Mouse (Mus musculus) C2C12 (cell line): ENCODE measurements around the gene Ccdc92. TPM values are rescaled to one million over a fixed set of nuclear protein-coding genes. Genes with fewer than 3 reads are reported as not detected.

Experiments
- H3K27me3 ChIP-seq: one replicate; pipeline ENCODE4 v1.6.1; 2011; ENCODE audit not compliant: control insufficient read depth, insufficient read depth, insufficient read length
- H3K36me3 ChIP-seq: one replicate; pipeline ENCODE4 v1.6.1; 2011; ENCODE audit not compliant: control insufficient read depth, insufficient read depth
- H3K4me3 ChIP-seq: one replicate; pipeline ENCODE4 v1.5.1; 2011; ENCODE audit warnings: mild to moderate bottlenecking, control low read depth; ENCODE audit not compliant: poor library complexity, insufficient read depth, severe bottlenecking
- H3K79me2 ChIP-seq: one replicate; pipeline ENCODE4 v1.6.1; 2011; ENCODE audit not compliant: control insufficient read depth, insufficient read depth
- H3K79me3 ChIP-seq: one replicate; pipeline ENCODE4 v1.6.1; 2011; ENCODE audit warnings: low read depth, control low read depth
- H3ac ChIP-seq: one replicate; pipeline ENCODE3; 2011; ENCODE audit warnings: low read depth; ENCODE audit not compliant: control insufficient read depth, insufficient read length
- CEBPB ChIP-seq: IDR thresholded peaks from one replicate; pipeline ENCODE4 v1.6.1; 2011; ENCODE audit warnings: low read depth, mild to moderate bottlenecking, control low read depth, moderate library complexity
- CTCF ChIP-seq: IDR thresholded peaks from one replicate; pipeline ENCODE4 v1.5.1; 2011; ENCODE audit not compliant: control insufficient read depth, insufficient read depth, insufficient read length
- FOSL1 ChIP-seq: IDR thresholded peaks from one replicate; pipeline ENCODE4 v1.8.0; 2011; ENCODE audit warnings: mild to moderate bottlenecking, low read length; ENCODE audit not compliant: poor library complexity, insufficient read depth, severe bottlenecking
- MAX ChIP-seq: IDR thresholded peaks from one replicate; pipeline ENCODE4 v1.6.1; 2011; ENCODE audit warnings: mild to moderate bottlenecking, control low read depth
- MYOD1 ChIP-seq: IDR thresholded peaks from one replicate; pipeline ENCODE4 v1.6.1; 2011; ENCODE audit warnings: low read depth; ENCODE audit not compliant: control insufficient read depth, insufficient read length
- MYOG ChIP-seq: IDR thresholded peaks from one replicate; pipeline ENCODE4 v1.6.1; 2011; ENCODE audit not compliant: control insufficient read depth, insufficient read length; ENCODE audit errors: extremely low read depth
- USF1 ChIP-seq: IDR thresholded peaks from one replicate; pipeline ENCODE4 v1.6.1; 2011; ENCODE audit warnings: low read depth, mild to moderate bottlenecking, control low read depth, moderate library complexity
- polyA plus RNA-seq: library from polyadenylated mRNA; unstranded; fragments of >200 nt; fragmentation: generic; extraction: Trizol; gene quantifications from one replicate; pipeline ENCODE4 v1.2.1, GENCODE M21; 2012; ENCODE audit warnings: missing spikeins

Gene Ccdc92
- polyA plus RNA-seq, 1 experiment, result 12.2 TPM

DNA sequence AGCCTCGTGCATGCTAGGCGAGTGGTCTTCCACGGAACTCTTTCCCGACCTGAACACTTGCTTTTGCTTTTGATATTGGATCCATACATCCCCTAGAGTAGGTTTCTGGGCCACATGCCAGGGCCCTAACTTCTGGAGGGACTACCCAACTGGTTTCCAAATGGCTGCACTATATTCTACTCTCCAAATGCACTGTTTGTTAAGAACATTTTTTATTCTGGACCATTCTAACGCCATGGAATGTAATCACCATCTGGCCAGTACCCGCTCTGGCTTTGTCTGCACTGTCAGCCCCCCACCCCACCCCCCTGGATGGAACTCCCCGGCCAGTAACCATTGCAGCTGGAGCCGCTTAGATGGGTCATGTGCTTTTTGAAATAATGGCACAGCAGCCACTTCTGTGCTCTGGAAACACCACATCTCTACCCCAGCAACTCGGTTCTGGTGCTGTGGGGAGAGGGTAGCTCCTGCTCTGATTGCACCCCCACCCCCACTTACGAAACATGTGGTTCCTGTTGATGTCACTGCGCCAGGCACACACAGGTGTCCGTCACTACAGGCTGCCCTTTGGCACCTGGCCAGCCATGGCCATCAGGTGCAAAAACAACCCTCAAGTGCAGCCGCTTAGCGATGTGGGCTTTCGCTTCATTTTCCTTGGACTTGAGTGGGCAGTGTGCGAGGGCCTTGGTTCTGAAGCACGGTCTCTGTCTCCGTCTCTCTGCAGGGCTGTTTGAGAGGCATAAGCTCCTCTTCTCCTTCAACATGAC, 39.9 kb downstream of the Ccdc92 start:
- no peak overlapping the region for H3ac ChIP-seq
- TF ChIP-seq MYOG (no peak), USF1 (no peak), CEBPB (no peak), FOSL1 (no peak), CTCF (no peak), MYOD1 (no peak), MAX (no peak)
- H3K79me3 ChIP-seq, result no peaks in the 10 kb centered on the region

GRCm38 (mm10) chr5:124817050-124817449, 45.2 kb downstream of the Ccdc92 start:
- peaks cover 18% of the 10 kb centered on the region for H3K27me3 ChIP-seq
- no peaks in the 10 kb centered on the region for H3K79me3 ChIP-seq
- no peak overlapping the region for H3K4me3 ChIP-seq
- TF ChIP-seq MYOG (no peak), MYOD1 (no peak), CTCF (no peak), USF1 (no peak), MAX (no peak)
- no peak overlapping the region for H3ac ChIP-seq
- H3K79me2 ChIP-seq, result no peaks in the 10 kb centered on the region
- H3K36me3 ChIP-seq, result no peaks in the 10 kb centered on the region

More for the DNA sequence above, 39.9 kb downstream of the Ccdc92 start:
- H3K4me3 ChIP-seq, result no peak overlapping the region
- no peaks in the 10 kb centered on the region for H3K36me3 ChIP-seq
- H3K79me2 ChIP-seq, result no peaks in the 10 kb centered on the region
- H3K27me3 ChIP-seq, result peaks cover 44% of the 10 kb centered on the region

DNA sequence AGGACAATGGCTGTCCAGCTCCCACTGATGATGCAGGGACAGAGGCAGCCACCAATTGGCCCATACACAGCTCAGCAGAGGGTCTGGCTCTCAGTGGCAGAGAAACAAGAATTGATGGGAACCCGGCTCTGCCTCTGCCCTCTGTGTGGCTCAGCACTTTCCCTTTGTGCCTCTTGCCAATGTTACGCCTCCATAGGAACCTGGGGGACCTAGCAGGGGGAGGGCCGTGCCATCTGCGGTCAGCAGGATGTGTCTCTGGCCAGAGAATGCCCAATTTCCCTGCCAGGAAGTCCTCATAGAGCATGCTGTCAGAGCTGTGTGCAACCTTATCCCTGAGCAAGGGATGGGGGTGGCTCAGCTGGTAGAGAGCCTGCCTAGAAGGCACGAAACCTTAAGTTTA, 47.4 kb downstream of the Ccdc92 start:
- TF ChIP-seq MYOD1 (no peak), FOSL1 (no peak), USF1 (no peak), CEBPB (no peak), MAX (no peak), MYOG (no peak), CTCF (no peak)

GRCm38 (mm10) chr5:124812466-124812865, 49.8 kb downstream of the Ccdc92 start:
- no peak overlapping the region for H3K4me3 ChIP-seq
- H3K79me2 ChIP-seq, result no peaks in the 10 kb centered on the region
- no peak overlapping the region for H3ac ChIP-seq
- TF ChIP-seq CTCF (no peak), MYOD1 (no peak), FOSL1 (no peak), MYOG (no peak), MAX (no peak), CEBPB (no peak), USF1 (no peak)
- H3K36me3 ChIP-seq, result no peaks in the 10 kb centered on the region
- no peaks in the 10 kb centered on the region for H3K79me3 ChIP-seq
- peaks cover 3% of the 10 kb centered on the region for H3K27me3 ChIP-seq

More for the DNA sequence above, 47.4 kb downstream of the Ccdc92 start:
- H3K79me2 ChIP-seq, result no peaks in the 10 kb centered on the region
- H3K79me3 ChIP-seq, result no peaks in the 10 kb centered on the region
- H3ac ChIP-seq, result no peak overlapping the region
- H3K36me3 ChIP-seq, result no peaks in the 10 kb centered on the region
- peaks cover 7% of the 10 kb centered on the region for H3K27me3 ChIP-seq
- no peak overlapping the region for H3K4me3 ChIP-seq

DNA sequence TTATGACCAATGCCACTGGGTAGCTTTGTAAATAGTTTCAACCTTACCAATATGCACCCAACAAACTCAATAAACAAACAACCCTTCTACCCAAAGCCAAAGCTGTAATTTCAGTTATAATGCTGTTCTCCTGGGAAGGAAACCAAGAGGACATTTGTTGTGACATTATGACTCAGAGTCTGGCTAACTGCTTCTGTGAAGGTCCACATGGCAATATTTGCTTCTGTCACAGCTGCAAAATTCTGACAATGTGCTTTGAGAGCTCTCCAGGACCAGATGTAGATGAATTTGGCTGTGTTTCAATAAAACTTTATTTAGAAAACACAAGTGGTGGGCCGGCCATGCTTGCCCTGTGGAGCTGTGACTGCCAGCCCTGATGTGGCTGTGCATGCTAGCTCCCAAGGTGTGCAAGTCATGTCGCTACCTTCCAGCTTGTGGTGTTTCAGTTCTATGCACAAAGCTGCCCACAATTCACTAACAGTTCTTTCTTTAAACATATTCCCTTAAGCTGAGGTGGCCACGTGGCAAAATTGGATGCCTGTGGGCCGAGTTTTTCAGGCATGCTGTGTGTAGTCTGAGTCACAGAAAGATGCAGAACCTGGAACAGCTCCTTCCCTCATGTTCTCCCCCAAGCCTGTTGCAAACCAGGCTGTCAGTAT, 52.4 kb downstream of the Ccdc92 start:
- no peak for TF ChIP-seq MYOG
- no peak for TF ChIP-seq CTCF
- no peak for TF ChIP-seq FOSL1
- no peak for TF ChIP-seq MYOD1
- peak; percentile 55 for TF ChIP-seq CEBPB
- TF ChIP-seq USF1, result no peak
- Histone ChIP-seq H3K27me3 (peaks cover under 1% of the 10 kb centered on the region), H3K36me3 (no peaks in the 10 kb centered on the region), H3K4me3 (no peak overlapping the region), H3K79me2 (no peaks in the 10 kb centered on the region), H3ac (no peak overlapping the region), H3K79me3 (no peaks in the 10 kb centered on the region)
